Mouse (Mus musculus) brown adipose tissue, adult 24 weeks (tissue): ENCODE data around the gene Cacng7. TPM values are rescaled to one million over a fixed set of nuclear protein-coding genes. Genes with fewer than 3 reads are reported as not detected.

Source experiments
- H3K27ac ChIP-seq: fragments of 200-500 bp; replicated peaks from 2 replicates; pipeline ENCODE4 v1.5.1; 2012; ENCODE audit warnings: low read depth, mild to moderate bottlenecking, low read length
- H3K4me1 ChIP-seq: fragments of 200-500 bp; 2 replicates; pipeline ENCODE4 v1.6.1; 2012; ENCODE audit warnings: low read length, mixed read lengths; ENCODE audit not compliant: control insufficient read depth, insufficient read depth, insufficient read length
- H3K4me3 ChIP-seq: fragments of 200-500 bp; 2 replicates; pipeline ENCODE4 v1.5.1; 2012; ENCODE audit warnings: low read depth, mild to moderate bottlenecking, low read length, moderate library complexity; ENCODE audit not compliant: insufficient read depth
- polyA plus RNA-seq: library from polyadenylated mRNA; stranded (reverse); fragments of >200 nt; gene quantifications from 2 replicates; pipeline ENCODE4 v1.2.4, GENCODE M21; 2012; ENCODE audit not compliant: missing spikeins, insufficient read depth, insufficient read length

Cacng7 gene
- polyA plus RNA-seq, 1 experiment = 3.6 TPM

- Histone ChIP-seq H3K4me1 (no peaks in the 10 kb centered on the region; the same call in 1 of the 2 replicates), H3K4me3 (no peak overlapping the region), H3K27ac (no peak overlapping the region)
Observed at GRCm38 (mm10) chr7:3411160-3411941, 78.6 kb downstream of the Cacng7 start.

GRCm38 (mm10) chr7:3412036-3412435 lies 79.3 kb downstream of the Cacng7 start:
- no peak overlapping the region for H3K4me3 ChIP-seq
- no peaks in the 10 kb centered on the region; the same call in 1 of the 2 replicates for H3K4me1 ChIP-seq
- H3K27ac ChIP-seq = no peak overlapping the region

- H3K27ac ChIP-seq = no peak overlapping the region
- no peaks in the 10 kb centered on the region; the same call in 1 of the 2 replicates for H3K4me1 ChIP-seq
- H3K4me3 ChIP-seq = peak overlapping the region; percentile 49
Observed at GRCm38 (mm10) chr7:3414888-3415287, 82.1 kb downstream of the Cacng7 start.

- H3K4me1 ChIP-seq = no peaks in the 10 kb centered on the region; the same call in 1 of the 2 replicates
- H3K27ac ChIP-seq = no peak overlapping the region
- peak overlapping the region; percentile 47 for H3K4me3 ChIP-seq
Observed at GRCm38 (mm10) chr7:3415378-3415777, 82.6 kb downstream of the Cacng7 start.

Other genes with a start within 250 kb of the Cacng7 start
- gene AU018091, start 163.8 kb upstream of the Cacng7 start, polyA plus RNA-seq = not detected in 2 replicates
- gene Nlrp12, start 83.2 kb upstream of the Cacng7 start, polyA plus RNA-seq = not detected in 2 replicates
- 45.0 and 52.3 TPM in 2 replicates for gene Myadm, start 43.9 kb upstream of the Cacng7 start, polyA plus RNA-seq
- gene Prkcg, start 43.8 kb upstream of the Cacng7 start, polyA plus RNA-seq = 1.4 and 2.9 TPM in 2 replicates
- gene Cacng8, start 57.7 kb downstream of the Cacng7 start, polyA plus RNA-seq = not detected in 2 replicates
- gene Cacng6, start 91.2 kb downstream of the Cacng7 start, polyA plus RNA-seq = 0.52 and 2.5 TPM in 2 replicates
- 1.8 and 4.6 TPM in 2 replicates for gene Tarm1, start 169.7 kb downstream of the Cacng7 start, polyA plus RNA-seq